Mouse (Mus musculus) stomach, postnatal 0 days (tissue): ENCODE measurements at regions not wholly inside any gene's neighbourhood (a gene's known extent, or its start where the extent isn't known, plus 50 kb on each side); places are given as distances from the start of the nearest gene placed in this dataset.

Source experiments
- ATAC-seq: fragments of 200-750 bp; cut with Nextera tagmentation; 2 replicates; pipeline ENCODE4 v1.8.0; 2017; ENCODE audit not compliant: low FRiP score, low TSS enrichment
- DNase-seq: peaks from one replicate; pipeline ENCODE4 v3.0.0-alpha.2; 2016; ENCODE audit warnings: low spot score
- H3K27ac ChIP-seq: fragments of 300-500 bp; sonication (generic); replicated peaks from 2 replicates; pipeline ENCODE4 v1.5.1; 2014; ENCODE audit warnings: mild to moderate bottlenecking, control low read depth
- H3K27me3 ChIP-seq: fragments of 300-500 bp; sonication (generic); 2 replicates; pipeline ENCODE4 v1.6.1; 2014; ENCODE audit warnings: low read length; ENCODE audit not compliant: control insufficient read depth, insufficient read depth
- H3K36me3 ChIP-seq: fragments of 300-500 bp; sonication (generic); 2 replicates; pipeline ENCODE4 v1.6.1; 2014; ENCODE audit warnings: low read length, mixed read lengths; ENCODE audit not compliant: control insufficient read depth, insufficient read depth
- H3K4me1 ChIP-seq: fragments of 300-500 bp; sonication (generic); replicated peaks from 2 replicates; pipeline ENCODE4 v1.6.1; 2014; ENCODE audit warnings: antibody characterized with exemption; ENCODE audit not compliant: control insufficient read depth, insufficient read depth
- H3K4me2 ChIP-seq: fragments of 300-500 bp; sonication (generic); replicated peaks from 2 replicates; pipeline ENCODE4 v1.6.1; 2014; ENCODE audit warnings: low read depth, mild to moderate bottlenecking, control low read depth, moderate library complexity
- H3K4me3 ChIP-seq: fragments of 300-500 bp; sonication (generic); 2 replicates; pipeline ENCODE4 v1.5.1; 2014; ENCODE audit warnings: low read depth, low read length, control low read depth
- H3K9ac ChIP-seq: fragments of 300-500 bp; sonication (generic); 2 replicates; pipeline ENCODE4 v1.6.1; 2014; ENCODE audit warnings: mild to moderate bottlenecking, low read length, control low read depth, mixed read lengths
- H3K9me3 ChIP-seq: fragments of 300-500 bp; sonication (generic); 2 replicates; pipeline ENCODE4 v1.6.1; 2016; ENCODE audit warnings: low read length; ENCODE audit not compliant: control insufficient read depth
- CTCF ChIP-seq: IDR thresholded peaks from 2 replicates; pipeline ENCODE4 v1.5.1; 2016; ENCODE audit warnings: antibody characterized with exemption, low read depth, mild to moderate bottlenecking, moderate library complexity
- EP300 ChIP-seq: optimal IDR thresholded peaks from 2 replicates; pipeline ENCODE3; 2016; ENCODE audit warnings: antibody characterized with exemption
- WGBS: fragments of 180-500 bp; shearing (Covaris S2); extraction: QIAGEN DNeasy Blood & Tissue Kit; methylation state at CpG from one replicate; pipeline ENCODE4 v1.1.7; 2014; 5-methylcytosine and 5-hydroxymethylcytosine counted together

DNA sequence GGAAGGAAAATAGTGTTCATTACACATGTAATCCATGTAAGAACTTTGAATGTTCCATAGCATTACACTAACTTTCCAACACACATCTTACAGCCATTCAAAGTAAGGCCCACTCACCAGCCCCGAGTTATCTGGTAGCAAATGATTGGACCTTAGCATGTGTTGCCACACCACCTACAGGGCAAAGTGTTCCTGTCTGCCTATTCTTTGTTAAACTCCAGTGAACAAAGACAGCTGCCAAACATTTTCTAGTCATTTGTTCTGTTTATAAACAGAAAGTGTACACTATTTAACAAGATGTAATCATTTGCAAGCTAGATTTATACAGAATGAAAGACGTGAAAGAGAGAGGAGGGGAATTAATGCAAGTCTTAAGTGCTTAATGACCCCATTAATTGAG lies 66.9 kb upstream of the Apob start:
- DNase-seq (no peak), ATAC-seq (no peak)
- WGBS, result 52% methylated on average over 2 of the region's 2 CpGs
- no peaks in the 10 kb centered on the region for H3K9me3 ChIP-seq
- H3K27me3 ChIP-seq, result no peaks in the 10 kb centered on the region
- H3K36me3 ChIP-seq, result no peaks in the 10 kb centered on the region
- 0 out of 2 replicates have a peak, but pooled peaks have one; percentile 5 for TF ChIP-seq CTCF
- no peak for TF ChIP-seq EP300
- H3K4me2 ChIP-seq, result no peak overlapping the region
- H3K4me3 ChIP-seq, result no peak overlapping the region
- H3K4me1 ChIP-seq, result no peaks in the 10 kb centered on the region
- H3K9ac ChIP-seq, result no peak overlapping the region
- no peak overlapping the region for H3K27ac ChIP-seq

- ATAC-seq, result no peak
- Histone ChIP-seq H3K9me3 (no peaks in the 10 kb centered on the region), H3K4me1 (no peaks in the 10 kb centered on the region), H3K9ac (no peak overlapping the region), H3K4me2 (no peak overlapping the region), H3K36me3 (no peaks in the 10 kb centered on the region), H3K27me3 (no peaks in the 10 kb centered on the region), H3K4me3 (no peak overlapping the region), H3K27ac (no peak overlapping the region)
- TF ChIP-seq EP300 (no peak), CTCF (no peak)
- 61% methylated on average over 1 of the region's 1 CpGs for WGBS
- no peak for DNase-seq
Measured at GRCm38 (mm10) chr12:7918385-7918784, 59.1 kb upstream of the Apob start.

DNA sequence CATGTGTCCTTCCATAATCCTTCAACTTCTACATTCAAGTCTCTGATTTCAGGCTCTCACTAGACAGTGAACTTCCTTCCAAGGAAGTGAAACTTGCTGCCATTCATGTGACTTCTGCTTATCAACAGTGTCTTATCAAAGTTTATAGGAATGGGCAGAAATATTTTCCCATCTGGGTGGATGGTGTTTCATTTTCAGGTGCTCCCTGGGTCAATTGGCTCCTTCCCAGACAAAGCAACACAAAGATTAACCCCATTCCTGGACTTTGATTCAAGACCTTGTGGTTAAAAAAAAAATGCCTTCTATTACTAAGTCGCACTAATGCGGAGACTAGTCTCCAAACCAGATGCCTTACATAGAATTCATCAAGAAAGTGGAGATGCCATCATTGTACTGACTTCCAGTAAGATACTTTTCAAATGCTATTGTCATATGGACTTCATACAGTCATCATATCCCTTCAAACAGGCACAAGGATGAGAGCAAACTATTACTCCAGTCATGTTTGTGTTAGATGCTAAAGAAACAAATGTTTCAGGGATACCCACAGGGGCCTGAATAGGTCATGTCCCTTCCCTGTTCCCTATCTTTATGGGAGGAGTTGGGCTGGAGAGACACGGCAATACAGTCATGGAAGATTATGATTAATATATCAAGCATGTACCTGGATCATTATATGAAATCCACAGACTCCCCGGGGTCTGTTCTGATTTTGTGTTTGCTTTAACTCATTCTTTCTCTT lies 58.3 kb upstream of the Apob start:
- no peak overlapping the region for H3K4me2 ChIP-seq
- no peaks in the 10 kb centered on the region for H3K27me3 ChIP-seq
- ATAC-seq (no peak; the same call in 1 of the 2 replicates), DNase-seq (peak; percentile 23)
- TF ChIP-seq CTCF (no peak), EP300 (no peak)
- no peaks in the 10 kb centered on the region for H3K9me3 ChIP-seq
- no peak overlapping the region for H3K9ac ChIP-seq
- no peak overlapping the region for H3K27ac ChIP-seq
- H3K4me3 ChIP-seq, result no peak overlapping the region
- no peaks in the 10 kb centered on the region for H3K4me1 ChIP-seq
- 56% methylated on average over 4 of the region's 4 CpGs for WGBS
- no peaks in the 10 kb centered on the region for H3K36me3 ChIP-seq

DNA sequence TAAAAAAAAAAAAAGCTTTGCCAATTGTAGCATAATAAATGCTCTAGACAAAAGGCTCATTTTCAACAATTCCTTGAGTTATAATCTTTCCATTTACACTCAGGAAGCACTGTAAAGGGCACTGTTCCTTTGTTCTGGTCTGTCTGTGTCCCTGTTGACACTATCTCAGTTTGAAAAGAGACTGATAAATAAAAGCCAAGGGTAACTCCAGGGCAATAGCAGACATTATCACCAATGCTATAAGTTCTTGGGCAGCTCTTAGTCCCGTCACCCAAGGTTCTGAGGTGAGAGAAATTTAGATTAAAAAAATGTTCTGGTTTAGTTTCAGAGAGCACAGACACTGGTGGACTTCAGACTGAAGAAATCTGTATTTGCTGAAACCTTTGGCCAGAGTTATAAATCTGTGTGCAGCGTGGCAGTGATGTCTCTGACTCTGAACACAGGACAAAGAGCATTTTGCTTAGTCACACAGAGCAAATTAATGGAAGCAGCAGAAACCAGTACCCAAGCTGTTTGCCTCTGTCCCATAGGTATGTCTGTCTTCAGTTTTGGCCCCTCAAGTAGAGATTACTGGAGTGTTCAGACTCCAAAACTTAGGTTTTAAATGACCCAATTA lies 57.6 kb upstream of the Apob start:
- Histone ChIP-seq H3K4me2 (no peak overlapping the region), H3K36me3 (no peaks in the 10 kb centered on the region), H3K27ac (no peak overlapping the region), H3K27me3 (no peaks in the 10 kb centered on the region), H3K9me3 (no peaks in the 10 kb centered on the region), H3K9ac (no peak overlapping the region), H3K4me1 (no peaks in the 10 kb centered on the region), H3K4me3 (no peak overlapping the region)
- DNase-seq (no peak), ATAC-seq (peak; percentile 76; the same call in 1 of the 2 replicates)
- WGBS, result 53% methylated on average over 2 of the region's 2 CpGs
- TF ChIP-seq EP300, result no peak
- TF ChIP-seq CTCF, result no peak

DNA sequence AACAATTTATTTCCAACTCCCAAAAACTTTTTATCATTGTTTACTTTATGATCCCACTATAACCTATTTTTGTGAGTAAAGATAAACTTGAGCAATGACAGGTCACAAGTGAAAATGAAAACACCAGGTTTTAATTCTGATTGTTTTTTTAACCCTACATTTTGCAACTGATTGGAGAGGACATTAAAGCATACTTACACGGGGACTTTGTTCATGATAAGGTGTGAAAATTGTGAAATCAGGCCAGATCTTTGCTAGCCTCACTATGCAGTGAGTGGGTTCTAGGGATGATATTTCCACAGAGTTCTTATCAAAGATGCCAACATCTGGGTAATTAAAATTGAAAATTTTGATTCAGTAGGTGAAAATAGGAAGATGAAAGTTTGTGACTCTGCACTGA lies 56.6 kb upstream of the Apob start:
- H3K36me3 ChIP-seq, result no peaks in the 10 kb centered on the region
- no peak overlapping the region for H3K9ac ChIP-seq
- ATAC-seq (no peak), DNase-seq (no peak)
- no peaks in the 10 kb centered on the region for H3K9me3 ChIP-seq
- TF ChIP-seq CTCF (no peak), EP300 (no peak)
- no peaks in the 10 kb centered on the region for H3K27me3 ChIP-seq
- H3K4me3 ChIP-seq, result no peak overlapping the region
- WGBS, result 71% methylated on average over 1 of the region's 1 CpGs
- no peaks in the 10 kb centered on the region for H3K4me1 ChIP-seq
- H3K27ac ChIP-seq, result no peak overlapping the region
- no peak overlapping the region for H3K4me2 ChIP-seq
